Comparison of ENCODE assay signal across 8 mouse cellular contexts in the genomic region with DNA sequence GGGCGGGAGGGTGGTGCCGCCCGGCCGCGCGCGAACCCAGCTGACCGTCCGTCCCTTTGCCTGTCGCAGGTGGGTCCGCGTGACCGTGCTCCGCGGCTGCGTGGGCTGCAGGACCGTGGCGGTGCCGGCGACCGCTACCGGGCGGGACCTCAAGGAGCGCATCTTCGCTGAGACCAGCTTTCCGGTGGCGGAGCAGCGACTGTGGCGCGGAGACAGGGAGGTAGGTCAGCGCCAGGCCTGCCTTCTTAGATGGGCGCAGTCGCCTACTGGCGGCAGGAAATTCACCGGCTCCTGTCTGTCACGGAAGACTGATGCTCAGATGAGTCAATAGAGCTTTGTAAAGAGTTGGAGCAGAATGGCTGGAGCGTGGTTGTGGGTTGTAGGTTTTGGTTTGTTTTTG. TPM values are rescaled to one million over a fixed set of nuclear protein-coding genes. Genes with fewer than 3 reads are reported as not detected.
DNase-seq lines count a peak whose midpoint lies in the region; ATAC-seq and TF ChIP-seq lines count a peak whose summit lies in the region.

No protein-coding gene starts in this region.

- no peaks in the 10 kb centered on the region for H3K36me3 ChIP-seq in hindbrain, embryonic 16.5 days (ENCODE audit: control insufficient read depth, insufficient read depth, low read length)
- no peaks in the 10 kb centered on the region for H3K36me3 ChIP-seq in liver, embryonic 11.5 days (ENCODE audit: control insufficient read depth, insufficient read depth, low read length)
- H3K36me3 ChIP-seq in midbrain, postnatal 0 days (ENCODE audit: insufficient read depth, low read length): no peaks in the 10 kb centered on the region

- no peaks in the 10 kb centered on the region for H3K9me3 ChIP-seq in hindbrain, embryonic 16.5 days (ENCODE audit: control insufficient read depth, low read length)
- H3K9me3 ChIP-seq in liver, embryonic 11.5 days (ENCODE audit: control insufficient read depth, low read length): no peaks in the 10 kb centered on the region
- no peaks in the 10 kb centered on the region for H3K9me3 ChIP-seq in midbrain, postnatal 0 days (ENCODE audit: low read length)

- H3K9ac ChIP-seq in hindbrain, embryonic 16.5 days (ENCODE audit: low read depth, low read length): peak overlapping the region; percentile 96
- H3K9ac ChIP-seq in liver, embryonic 11.5 days (ENCODE audit: low read depth, low read length): peak overlapping the region; percentile 78
- peak overlapping the region; percentile 80 for H3K9ac ChIP-seq in midbrain, postnatal 0 days (replicated peaks; ENCODE audit: low read length, poor library complexity, severe bottlenecking)

- H3K4me2 ChIP-seq in hindbrain, embryonic 16.5 days (ENCODE audit: low read length): peak overlapping the region; percentile 66
- H3K4me2 ChIP-seq in liver, embryonic 11.5 days: peak overlapping the region; percentile 59
- peak overlapping the region; percentile 62 for H3K4me2 ChIP-seq in midbrain, postnatal 0 days (ENCODE audit: low read depth, low read length, poor library complexity, severe bottlenecking)

- ATAC-seq in erythroblast, adult 5-6 weeks (replicated peaks; ENCODE audit: low FRiP score, poor library complexity, severe bottlenecking): peak; percentile 60
- no peak for ATAC-seq in hindbrain, embryonic 16.5 days
- peak; percentile 51 for ATAC-seq in liver, embryonic 11.5 days (replicated peaks; ENCODE audit: low FRiP score)
- ATAC-seq in midbrain, postnatal 0 days (ENCODE audit: low FRiP score): peak; percentile 69

- TF ChIP-seq CTCF in midbrain, postnatal 0 days (IDR thresholded peaks at IDR 0.05): peak; percentile 64

- H3K4me3 ChIP-seq in hindbrain, embryonic 16.5 days (ENCODE audit: low read length): peak overlapping the region; percentile 94
- peak overlapping the region; percentile 80 for H3K4me3 ChIP-seq in liver, embryonic 11.5 days (ENCODE audit: low read depth, low read length)
- H3K4me3 ChIP-seq in midbrain, postnatal 0 days (ENCODE audit: low read depth, low read length): peak overlapping the region; percentile 56

- H3K27me3 ChIP-seq in hindbrain, embryonic 16.5 days (replicated peaks; ENCODE audit: control insufficient read depth, insufficient read depth, low read length): no peaks in the 10 kb centered on the region
- H3K27me3 ChIP-seq in liver, embryonic 11.5 days (replicated peaks; ENCODE audit: control insufficient read depth, insufficient read depth, low read length): no peaks in the 10 kb centered on the region; the same call in 1 of the 2 replicates
- no peaks in the 10 kb centered on the region for H3K27me3 ChIP-seq in midbrain, postnatal 0 days (ENCODE audit: insufficient read depth, low read length)

- H3K27ac ChIP-seq in hindbrain, embryonic 16.5 days (ENCODE audit: low read depth, low read length): peak overlapping the region; percentile 97
- peak overlapping the region; percentile 86 for H3K27ac ChIP-seq in liver, embryonic 11.5 days (ENCODE audit: low read depth, low read length)
- H3K27ac ChIP-seq in midbrain, postnatal 0 days (ENCODE audit: low read depth, low read length): peak overlapping the region; percentile 86

- under 1% methylated on average over 34 of the region's 37 CpGs for WGBS in hindbrain, embryonic 16.5 days
- WGBS in liver, embryonic 11.5 days: under 1% methylated on average over 37 of the region's 37 CpGs
- WGBS in midbrain, postnatal 0 days: 0% methylated on average over 37 of the region's 37 CpGs

- peak; percentile 35 for DNase-seq in kidney, adult 11 months
- DNase-seq in kidney, adult 18-20 months: no peak
- peak; percentile 66 for DNase-seq in adipocyte (ENCODE audit: low spot score)
- DNase-seq in liver, embryonic 11.5 days (ENCODE audit: low spot score): no peak
- DNase-seq in midbrain, postnatal 0 days (ENCODE audit: low spot score): peak; percentile 84
- DNase-seq in thymus, postnatal 14 days: peak; percentile 79

- H3K4me1 ChIP-seq in hindbrain, embryonic 16.5 days (ENCODE audit: control insufficient read depth, insufficient read depth, low read depth, low read length): peaks cover 17% of the 10 kb centered on the region
- peaks cover 2% of the 10 kb centered on the region; the same call in 1 of the 2 replicates for H3K4me1 ChIP-seq in liver, embryonic 11.5 days (replicated peaks; ENCODE audit: control insufficient read depth, insufficient read depth, low read length)
- peaks cover 13% of the 10 kb centered on the region for H3K4me1 ChIP-seq in midbrain, postnatal 0 days (ENCODE audit: insufficient read depth, low read length)

RNA-seq across cellular contexts. Expression of a gene that starts 35.0 kb away (rescaled TPM):
- total RNA-seq in erythroblast, adult 5-6 weeks (2015; ENCODE audit: low replicate concordance): 4.4 and 5.4 TPM in 2 replicates
- 7.1 and 7.6 TPM in 2 replicates for total RNA-seq in erythroblast, adult 5-6 weeks (2017; ENCODE audit: low replicate concordance)
- 5.8 and 6.8 TPM in 2 replicates for polyA plus RNA-seq in hindbrain, embryonic 16.5 days (2015; fragmentation: Nextera tagmentation; extraction: Ambion mirVana)
- 3.4 and 3.5 TPM in 2 replicates for polyA plus RNA-seq in liver, embryonic 11.5 days (2014; fragmentation: Nextera tagmentation; extraction: Ambion mirVana)
- total RNA-seq in midbrain, postnatal 0 days (2014; rRNA removed): 42.0 and 50.8 TPM in 2 replicates
- 4.7 and 5.8 TPM in 2 replicates for polyA plus RNA-seq in midbrain, postnatal 0 days (2015; fragmentation: Nextera tagmentation; extraction: Ambion mirVana)

Comparison
In these comparisons a context has a peak if more than half of its experiments do, and no peak if none do; other contexts are left out.
1. DNase-seq: peak in kidney, adult 11 months (single experiment), adipocyte (single experiment), midbrain, postnatal 0 days (single experiment) and thymus, postnatal 14 days (single experiment); none in kidney, adult 18-20 months (single experiment) and liver, embryonic 11.5 days (single experiment).
2. Peak in every context shown above with its lines, with median percentiles within 50 percentile points of each other: H3K27ac ChIP-seq, H3K4me2 ChIP-seq, H3K4me3 ChIP-seq and H3K9ac ChIP-seq.